Mouse (Mus musculus): ENCODE measurements around the gene Gm28048.

Gene Gm28048

GRCm38 (mm10) chr11:22990393-22991126, 8.7 kb upstream of the Gm28048 start, which contains the start of gene Cct4:
Gene Cct4, plus strand, starts transcription at chr11:22990519.
- DNase-seq (ENCODE audit: low spot score in 2 of 2): peak; percentile 91 to 95

GRCm38 (mm10) chr11:22989786-22990185, 7.9 kb upstream of the Gm28048 start:
- DNase-seq (ENCODE audit: low spot score in 2 of 2): no peak

- peak; percentile 32 to 66 for DNase-seq (ENCODE audit: low spot score in 2 of 2)
Measured at GRCm38 (mm10) chr11:22987357-22987756, 5.5 kb upstream of the Gm28048 start.

GRCm38 (mm10) chr11:22985510-22985909, 3.6 kb upstream of the Gm28048 start:
- no peak for DNase-seq (ENCODE audit: low spot score in 2 of 2)

GRCm38 (mm10) chr11:22982846-22983245, 956 bp upstream of the Gm28048 start:
- no peak for DNase-seq (ENCODE audit: low spot score in 2 of 2)

- peak; percentile 28 to 69 for DNase-seq (ENCODE audit: low spot score in 2 of 2)
Measured at GRCm38 (mm10) chr11:22981543-22981950, 343 bp downstream of the Gm28048 start.

- DNase-seq (ENCODE audit: low spot score in 2 of 2): no peak
Measured at GRCm38 (mm10) chr11:22981041-22981440, 849 bp downstream of the Gm28048 start.

GRCm38 (mm10) chr11:22979221-22979620, 2.7 kb downstream of the Gm28048 start:
- no peak for DNase-seq (ENCODE audit: low spot score in 2 of 2)

GRCm38 (mm10) chr11:22978711-22979110, 3.2 kb downstream of the Gm28048 start:
- no peak for DNase-seq (ENCODE audit: low spot score in 2 of 2)

- DNase-seq (ENCODE audit: low spot score in 2 of 2): peak in 1 of 2 experiments; percentile 61
Measured at GRCm38 (mm10) chr11:22978215-22978614, 3.7 kb downstream of the Gm28048 start.

- DNase-seq (ENCODE audit: low spot score in 2 of 2): no peak
Measured at GRCm38 (mm10) chr11:22973599-22973998, 8.3 kb downstream of the Gm28048 start.

GRCm38 (mm10) chr11:22972746-22973526, 9.0 kb downstream of the Gm28048 start:
- peak; percentile 84 to 92 for DNase-seq (ENCODE audit: low spot score in 2 of 2)

- peak; percentile 65 to 76 for DNase-seq (ENCODE audit: low spot score in 2 of 2)
Measured at GRCm38 (mm10) chr11:22971835-22972709, 9.8 kb downstream of the Gm28048 start, which contains the start of gene Zrsr1. Gene Zrsr1, plus strand, starts transcription at chr11:22972005.

- DNase-seq (ENCODE audit: low spot score in 2 of 2): no peak
Measured at GRCm38 (mm10) chr11:22970546-22970945, 11.3 kb downstream of the Gm28048 start.

- DNase-seq (ENCODE audit: low spot score in 2 of 2): no peak
Measured at GRCm38 (mm10) chr11:22969486-22969885, 12.4 kb downstream of the Gm28048 start.

- DNase-seq (ENCODE audit: low spot score in 2 of 2): no peak
Measured at GRCm38 (mm10) chr11:22965503-22965902, 16.4 kb downstream of the Gm28048 start.

GRCm38 (mm10) chr11:22964401-22964800, 17.5 kb downstream of the Gm28048 start:
- DNase-seq (ENCODE audit: low spot score in 2 of 2): no peak

GRCm38 (mm10) chr11:22962101-22962500, 19.8 kb downstream of the Gm28048 start:
- DNase-seq (ENCODE audit: low spot score in 2 of 2): no peak

GRCm38 (mm10) chr11:22957791-22958374, 24.0 kb downstream of the Gm28048 start:
- no peak for DNase-seq (ENCODE audit: low spot score in 2 of 2)

GRCm38 (mm10) chr11:22956830-22957229, 25.1 kb downstream of the Gm28048 start:
- peak; percentile 64 to 80 for DNase-seq (ENCODE audit: low spot score in 2 of 2)

- no peak for DNase-seq (ENCODE audit: low spot score in 2 of 2)
Measured at GRCm38 (mm10) chr11:22956346-22956745, 25.5 kb downstream of the Gm28048 start.

Measured in spleen, postnatal 4 days (tissue).